Mouse (Mus musculus) kidney, adult 9 months (tissue): ENCODE results near the gene Atf6b.
A peak's percentile ranks its signal among the peaks of the same experiment; 100 is the strongest.

Source experiments
- DNase-seq: peaks from one replicate; pipeline ENCODE4 v3.0.0; 2022

Gene Atf6b

DNA sequence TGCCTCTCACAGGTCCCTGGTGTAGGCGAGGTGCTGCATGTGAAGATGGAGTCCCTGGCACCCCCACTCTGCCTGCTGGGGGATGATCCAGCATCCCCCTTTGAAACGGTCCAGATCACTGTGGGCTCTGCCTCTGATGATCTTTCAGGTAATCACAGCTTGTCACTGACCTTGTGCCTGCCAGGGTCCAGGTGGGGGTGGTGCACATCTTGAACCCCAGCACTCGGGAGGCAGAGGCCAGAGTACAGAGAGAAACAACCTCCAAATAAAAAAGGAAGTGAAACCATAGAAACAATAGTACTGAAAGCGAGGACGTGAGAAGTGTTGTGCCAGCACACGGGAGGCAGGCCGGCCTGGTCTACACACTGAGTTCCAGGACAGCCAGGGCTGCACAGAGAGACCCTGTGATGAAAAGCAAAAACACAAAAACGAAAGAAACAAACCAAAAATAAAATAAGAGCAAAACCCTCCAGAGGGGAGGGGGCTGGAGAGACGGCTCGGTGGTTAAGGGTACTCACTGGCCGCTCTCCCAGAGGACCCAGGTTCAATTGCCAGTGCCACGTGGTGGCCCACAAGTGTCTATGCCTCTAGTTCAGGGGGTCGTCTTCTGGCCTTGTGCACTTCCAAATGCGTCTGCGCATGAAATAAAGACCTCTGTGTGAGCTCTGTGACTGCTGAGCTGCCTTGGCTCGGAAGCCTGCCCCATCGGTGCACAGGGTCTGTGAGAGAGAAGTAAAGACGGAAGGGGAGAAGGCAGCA lies 2.3 kb downstream of the Atf6b start:
- no peak for DNase-seq

DNA sequence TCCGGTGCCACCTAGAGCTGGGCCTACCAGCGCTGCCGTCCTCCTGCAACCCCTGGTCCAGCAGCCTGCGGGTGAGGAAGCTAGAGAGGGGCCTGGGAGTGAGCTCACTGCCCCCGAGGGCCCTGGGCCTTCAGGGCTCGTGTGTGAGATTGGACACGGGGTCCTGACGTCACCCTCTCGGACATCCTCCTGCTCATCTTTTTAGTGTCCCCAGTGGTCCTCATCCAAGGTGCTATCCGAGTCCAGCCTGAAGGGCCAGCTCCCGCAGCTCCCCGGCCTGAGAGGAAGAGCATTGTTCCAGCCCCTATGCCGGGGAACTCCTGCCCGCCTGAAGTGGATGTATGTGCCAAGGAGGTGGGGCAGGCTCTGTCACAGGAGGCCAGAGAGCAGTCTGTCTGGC lies 3.8 kb downstream of the Atf6b start:
- peak; percentile 14 for DNase-seq

DNA sequence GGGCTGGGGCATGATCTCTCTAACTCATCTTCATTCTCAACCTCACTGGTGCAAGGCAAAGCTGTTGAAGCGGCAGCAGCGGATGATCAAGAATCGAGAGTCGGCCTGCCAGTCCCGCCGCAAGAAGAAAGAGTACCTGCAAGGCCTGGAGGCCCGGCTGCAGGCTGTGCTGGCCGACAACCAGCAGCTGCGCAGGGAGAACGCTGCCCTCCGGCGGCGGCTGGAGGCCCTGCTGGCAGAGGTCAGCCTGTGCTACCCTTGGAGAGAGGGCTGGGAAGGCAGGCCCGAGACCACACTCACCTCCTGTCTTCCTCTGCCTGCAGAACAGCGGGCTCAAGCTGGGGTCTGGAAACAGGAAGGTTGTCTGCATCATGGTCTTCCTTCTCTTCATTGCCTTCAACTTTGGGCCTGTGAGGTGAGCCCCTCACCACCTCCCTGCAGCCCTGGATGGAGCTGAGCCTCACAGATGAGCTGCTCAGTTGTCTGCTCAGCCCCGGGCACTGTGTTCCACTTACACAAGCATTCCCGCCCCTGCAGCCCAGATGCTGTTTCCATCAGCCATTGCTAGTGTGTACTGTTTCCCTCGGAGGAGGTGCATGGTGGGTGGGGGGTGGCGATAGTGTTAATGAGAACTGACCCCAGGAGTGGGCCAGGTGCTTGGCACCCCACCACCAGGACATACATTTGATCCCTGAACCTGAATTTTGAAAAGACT lies 4.7 kb downstream of the Atf6b start:
- peak; percentile 69 for DNase-seq

- no peak for DNase-seq
Observed at GRCm38 (mm10) chr17:34652546-34652945, 5.6 kb downstream of the Atf6b start.

GRCm38 (mm10) chr17:34652985-34653384 lies 6.0 kb downstream of the Atf6b start:
- no peak for DNase-seq

- peak; percentile 67 for DNase-seq
Observed at GRCm38 (mm10) chr17:34653746-34654285, 6.9 kb downstream of the Atf6b start.

DNA sequence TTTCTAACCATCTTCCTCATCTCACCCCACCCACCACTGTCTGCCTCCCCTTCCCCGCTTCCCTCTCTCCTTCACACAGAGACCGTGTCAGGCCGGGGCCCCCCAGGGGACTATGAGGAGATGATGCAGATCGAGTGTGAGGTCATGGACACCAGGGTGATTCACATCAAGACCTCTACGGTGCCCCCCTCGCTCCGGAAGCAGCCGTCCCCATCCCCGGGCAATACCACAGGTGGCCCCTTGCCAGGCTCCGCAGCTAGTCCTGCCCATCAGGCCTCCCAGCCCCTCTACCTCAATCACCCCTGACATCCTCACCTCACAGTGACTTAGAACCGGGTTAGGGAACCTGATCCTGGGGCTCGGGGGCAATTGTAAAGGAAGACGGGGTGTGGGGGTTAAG lies 7.4 kb downstream of the Atf6b start:
- DNase-seq, result no peak

DNA sequence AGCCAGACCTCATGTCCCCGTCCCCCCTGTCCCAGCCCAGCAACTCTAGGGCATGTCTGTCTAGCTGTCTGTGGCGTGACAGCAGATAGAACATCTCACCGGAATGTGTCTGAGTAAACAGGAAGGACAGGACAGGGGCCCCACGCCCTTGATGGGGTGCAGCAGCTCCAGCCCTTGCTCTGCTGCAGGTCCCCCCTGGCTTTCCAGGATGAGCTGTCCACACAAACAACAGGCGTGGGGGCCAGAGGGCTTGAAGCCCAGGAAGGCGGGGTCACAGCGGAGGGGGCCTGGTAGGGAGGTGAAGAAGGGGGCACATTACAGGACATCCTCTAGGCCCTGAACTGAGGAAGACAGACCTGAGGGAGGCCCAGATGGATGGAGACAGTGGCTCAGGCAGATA lies 8.2 kb downstream of the Atf6b start:
- peak; percentile 73 for DNase-seq

GRCm38 (mm10) chr17:34655581-34655991 lies 8.6 kb downstream of the Atf6b start:
- peak; percentile 93 for DNase-seq

GRCm38 (mm10) chr17:34656666-34657065 lies 9.7 kb downstream of the Atf6b start:
- no peak for DNase-seq

- peak; percentile 19 for DNase-seq
Observed at GRCm38 (mm10) chr17:34657271-34657670, 10.3 kb downstream of the Atf6b start.

DNA sequence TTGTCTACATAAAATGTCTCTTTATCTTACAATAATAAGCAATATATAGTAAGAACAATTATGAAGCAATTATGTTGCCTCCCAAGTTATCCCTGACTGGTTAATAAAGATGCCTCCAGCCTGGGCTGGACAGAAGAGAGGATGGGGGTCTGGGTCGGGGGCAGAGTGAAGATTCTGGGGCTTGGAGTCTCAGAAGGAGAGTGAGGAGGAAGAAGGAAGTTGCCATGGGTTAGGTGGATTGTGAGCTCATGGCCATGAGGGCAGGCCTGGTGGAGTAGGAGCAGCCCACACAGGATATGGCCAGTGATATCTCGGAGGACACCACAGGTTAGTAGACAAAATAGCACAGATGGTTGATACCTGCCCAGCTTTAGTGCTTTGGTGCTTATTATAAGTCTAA lies 11.2 kb downstream of the Atf6b start:
- no peak for DNase-seq

DNA sequence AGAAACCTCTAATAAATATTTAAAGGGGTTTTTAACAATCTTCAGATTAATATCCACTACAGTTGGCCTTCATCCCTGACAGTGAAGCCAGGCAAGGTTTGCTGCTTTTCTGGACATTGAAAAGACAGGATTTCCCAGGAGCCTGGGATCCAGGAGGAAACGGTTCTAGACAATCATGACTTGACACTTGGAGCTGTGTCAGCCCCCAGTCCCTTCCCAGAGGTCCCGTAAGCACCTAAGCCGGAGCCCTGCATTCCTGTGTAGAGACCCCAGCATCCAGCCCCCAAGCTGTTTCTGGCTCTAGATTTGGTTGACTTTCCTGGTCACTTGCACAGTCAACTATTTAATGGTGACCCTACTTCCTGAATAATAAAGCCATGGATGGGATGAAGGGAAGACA lies 11.6 kb downstream of the Atf6b start:
- DNase-seq, result no peak

DNA sequence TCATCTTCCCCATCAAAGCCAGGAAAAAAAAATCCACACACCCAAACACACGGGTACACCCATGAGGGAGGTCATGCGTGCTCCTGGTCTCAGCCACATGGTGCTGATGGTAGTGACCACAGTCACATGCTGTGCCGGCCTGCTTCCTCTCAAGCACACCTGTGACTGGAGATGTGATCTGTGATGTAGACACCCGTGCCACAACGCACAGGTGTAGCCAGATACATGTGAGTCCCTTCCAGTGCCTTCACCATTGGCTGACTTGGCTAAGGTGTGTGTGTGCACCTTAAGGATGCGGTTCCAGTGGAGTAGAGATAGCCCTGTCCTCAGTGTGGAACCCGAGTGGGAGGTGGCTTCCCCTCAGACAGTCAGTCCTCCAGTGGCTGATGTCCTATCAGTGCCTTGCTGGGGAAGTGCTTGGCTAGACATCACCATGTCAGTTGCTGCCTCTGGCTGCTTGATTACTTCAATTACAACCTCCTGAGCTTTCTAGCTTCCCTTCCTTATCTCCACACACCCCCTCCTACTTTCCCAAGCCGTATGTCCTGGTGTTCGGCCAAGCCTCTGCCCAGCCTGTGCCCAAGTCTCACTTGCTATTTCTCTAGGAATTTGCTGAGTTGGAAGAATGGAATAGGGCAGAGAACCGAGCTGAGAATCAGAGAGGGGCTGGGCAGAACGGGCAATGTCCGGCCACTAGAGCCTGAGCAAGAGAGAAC lies 12.4 kb downstream of the Atf6b start:
- peak; percentile 54 for DNase-seq

- no peak for DNase-seq
Observed at GRCm38 (mm10) chr17:34659897-34660214, 12.9 kb downstream of the Atf6b start.

DNA sequence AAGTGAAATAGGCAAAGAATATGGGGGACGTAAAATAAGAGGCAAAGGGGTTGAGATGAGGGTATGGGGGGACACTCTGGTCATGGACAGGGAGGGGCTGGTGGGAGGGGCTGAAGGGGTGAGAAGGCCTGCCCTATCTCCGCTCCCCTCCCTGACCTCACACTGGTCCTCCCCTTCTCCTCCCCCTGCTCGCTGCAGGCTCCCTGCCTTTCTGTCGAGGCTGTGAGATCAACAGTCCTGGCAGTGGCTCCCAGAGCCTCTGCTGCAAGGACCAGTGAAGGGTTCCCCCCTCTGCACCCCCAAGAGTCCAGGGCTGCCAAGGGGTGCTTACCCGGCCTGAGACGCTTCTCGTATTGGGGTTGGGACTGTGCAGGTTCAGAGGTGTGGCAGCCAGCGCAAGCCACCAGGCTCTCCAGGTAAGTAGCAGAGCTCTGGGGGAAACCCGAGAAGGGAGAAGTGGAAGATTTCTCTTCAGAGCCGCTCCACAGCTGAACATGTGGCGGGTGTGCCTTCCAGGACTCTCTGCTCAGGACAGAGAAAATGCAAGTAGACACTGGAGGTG lies 13.4 kb downstream of the Atf6b start:
- DNase-seq, result no peak

- DNase-seq, result peak; percentile 71
Observed at GRCm38 (mm10) chr17:34661121-34661591, 14.2 kb downstream of the Atf6b start.

DNA sequence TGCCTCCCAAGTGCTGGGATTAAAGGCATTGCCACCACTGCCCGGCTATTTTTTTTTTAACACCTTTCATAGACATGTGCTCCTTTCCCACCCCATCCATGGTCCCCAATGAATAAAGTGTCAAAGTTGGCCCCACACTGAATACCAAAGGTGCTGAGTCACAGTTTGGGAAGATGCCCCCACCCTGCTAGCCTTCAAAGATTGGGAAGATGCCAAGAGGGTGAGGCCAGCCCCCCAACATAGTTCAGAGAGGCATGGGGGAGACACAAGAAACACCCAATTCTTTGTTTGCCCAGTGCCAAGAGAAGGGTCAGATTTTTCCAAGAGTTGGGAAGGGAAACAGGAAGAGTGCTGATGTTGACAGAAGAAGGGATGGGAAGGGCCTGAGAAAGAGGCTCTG lies 15.5 kb downstream of the Atf6b start:
- DNase-seq, result no peak

- no peak for DNase-seq
Observed at GRCm38 (mm10) chr17:34662978-34663377, 16.0 kb downstream of the Atf6b start.

- DNase-seq, result no peak
Observed at GRCm38 (mm10) chr17:34663558-34663957, 16.6 kb downstream of the Atf6b start.

- no peak for DNase-seq
Observed at GRCm38 (mm10) chr17:34664472-34664871, 17.5 kb downstream of the Atf6b start.

DNA sequence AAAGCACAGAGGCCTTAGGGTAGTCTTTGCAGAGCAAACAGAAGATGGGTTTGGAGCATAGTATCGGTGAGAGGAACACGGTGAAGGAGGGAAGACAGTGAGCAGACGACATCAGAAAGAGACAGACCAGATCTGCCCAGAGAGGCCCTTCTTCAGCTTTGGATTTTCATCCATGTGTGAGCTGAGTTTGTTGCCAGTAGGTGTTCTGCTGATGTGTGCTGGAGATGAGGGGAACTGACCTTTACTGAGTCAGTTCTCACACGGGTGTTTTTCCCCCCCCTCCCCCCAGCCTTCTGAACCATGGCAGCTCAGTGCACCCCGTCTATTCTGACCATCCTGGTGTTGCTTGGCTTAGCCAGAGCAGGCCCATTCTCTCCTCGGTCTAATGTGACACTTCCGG lies 23.3 kb downstream of the Atf6b start, which contains the start of gene Tnxb:
Gene Tnxb (plus strand): TSS at position 301 of the 400 bp plus-strand sequence.
- no peak for DNase-seq
